ENCODE assay signal across 8 mouse cellular contexts in the genomic region with DNA sequence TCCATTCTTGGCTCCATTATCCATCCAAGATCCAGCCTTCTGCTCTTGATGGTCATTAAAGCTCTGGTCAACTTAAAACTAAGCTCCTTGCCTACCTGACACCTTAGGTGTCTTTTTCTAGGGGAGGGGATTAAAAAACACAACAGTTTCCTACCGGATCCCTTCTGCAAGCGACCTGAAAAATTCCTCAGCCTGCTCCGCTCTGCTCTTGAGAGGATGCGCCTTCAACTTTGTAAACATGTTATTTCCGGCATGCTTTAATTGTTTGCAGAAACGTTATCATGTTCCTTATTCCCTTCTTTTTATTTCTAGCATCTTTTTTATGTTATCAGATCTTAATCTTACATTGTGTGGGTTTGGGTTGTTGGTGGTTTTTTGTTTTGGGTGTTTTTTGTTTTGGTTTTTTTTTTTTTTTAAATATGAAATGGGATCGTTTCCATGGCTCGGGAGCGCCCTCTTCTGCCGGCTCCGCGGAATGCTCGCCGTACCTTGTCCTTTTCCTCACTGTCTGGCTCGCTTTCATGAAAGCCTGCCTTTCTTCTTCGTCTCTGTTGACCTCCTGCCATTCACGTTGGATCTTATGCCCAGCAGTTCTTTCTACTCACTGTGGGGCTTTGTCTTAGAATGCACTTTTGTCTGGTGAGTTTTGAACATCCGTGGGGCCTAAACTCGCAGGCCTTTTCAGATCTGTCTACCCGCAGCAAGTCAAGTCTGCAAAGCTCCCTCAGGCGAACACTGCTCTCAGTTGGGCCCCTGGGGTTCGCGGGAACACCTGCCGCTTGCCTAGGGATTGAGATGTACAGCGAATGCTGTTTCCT.
DNase-seq lines count a peak whose midpoint lies in the region; ATAC-seq and TF ChIP-seq lines count a peak whose summit lies in the region.

No protein-coding gene starts in this region.

- H3K27ac ChIP-seq in thymus, adult 2 months (ENCODE audit: control insufficient read depth, insufficient read depth, low read length), result no peak overlapping the region
- H3K27ac ChIP-seq in embryonic facial prominence, embryonic 11.5 days (replicated peaks; ENCODE audit: low read depth, low read length), result no peak overlapping the region
- H3K27ac ChIP-seq in heart, embryonic 14.5 days (replicated peaks in 1 of 2; ENCODE audit: control insufficient read depth in 1 of 2, insufficient read depth in 1 of 2, low read depth in 2 of 2, low read length in 2 of 2), result no peak overlapping the region
- H3K27ac ChIP-seq in liver, embryonic 11.5 days (ENCODE audit: low read depth, low read length), result no peak overlapping the region

- H3K9ac ChIP-seq in embryonic facial prominence, embryonic 11.5 days (replicated peaks; ENCODE audit: low read length), result peak overlapping the region; percentile 25; the same call in 1 of the 2 replicates
- H3K9ac ChIP-seq in heart, embryonic 14.5 days (ENCODE audit: low read length), result peak overlapping the region; percentile 49; the same call in 1 of the 2 replicates
- H3K9ac ChIP-seq in liver, embryonic 11.5 days (ENCODE audit: low read depth, low read length), result no peak overlapping the region

- peak; percentile 66; the same call in 1 of the 2 replicates for ATAC-seq in embryonic facial prominence, embryonic 11.5 days (replicated peaks; ENCODE audit: insufficient number of reproducible peaks, low FRiP score, low TSS enrichment, low read depth)
- ATAC-seq in heart, embryonic 14.5 days (ENCODE audit: insufficient number of reproducible peaks, insufficient read depth, low FRiP score, low read depth), result no peak
- ATAC-seq in liver, embryonic 11.5 days (replicated peaks; ENCODE audit: low FRiP score), result no peak

- H3K36me3 ChIP-seq in thymus, adult 2 months (ENCODE audit: control insufficient read depth, insufficient read depth, low read length), result no peaks in the 10 kb centered on the region
- no peaks in the 10 kb centered on the region for H3K36me3 ChIP-seq in embryonic facial prominence, embryonic 11.5 days (replicated peaks; ENCODE audit: control insufficient read depth, insufficient read depth, low read depth, low read length)
- H3K36me3 ChIP-seq in heart, embryonic 14.5 days (ENCODE audit: control insufficient read depth, insufficient read depth, low read length), result no peaks in the 10 kb centered on the region
- no peaks in the 10 kb centered on the region for H3K36me3 ChIP-seq in liver, embryonic 11.5 days (ENCODE audit: control insufficient read depth, insufficient read depth, low read length)

- H3K4me3 ChIP-seq in thymus, adult 2 months (ENCODE audit: control insufficient read depth, insufficient read depth, low read length), result no peak overlapping the region
- H3K4me3 ChIP-seq in embryonic facial prominence, embryonic 11.5 days (ENCODE audit: low read depth, low read length), result no peak overlapping the region
- peak overlapping the region; percentile 16 to 30; a peak in 3 of 4 replicates for H3K4me3 ChIP-seq in heart, embryonic 14.5 days (ENCODE audit: control insufficient read depth in 1 of 2, insufficient read depth in 1 of 2, low read depth in 1 of 2, low read length in 2 of 2)
- peak overlapping the region; percentile 17; the same call in 1 of the 2 replicates for H3K4me3 ChIP-seq in liver, embryonic 11.5 days (ENCODE audit: low read depth, low read length)

- peak overlapping the region; percentile 19; the same call in 1 of the 2 replicates for H3K4me2 ChIP-seq in embryonic facial prominence, embryonic 11.5 days (ENCODE audit: low read depth, low read length)
- peak overlapping the region; percentile 62 for H3K4me2 ChIP-seq in heart, embryonic 14.5 days (ENCODE audit: low read length)
- H3K4me2 ChIP-seq in liver, embryonic 11.5 days, result peak overlapping the region; percentile 49

- TF ChIP-seq CTCF in thymus, adult 2 months (IDR thresholded peaks at IDR 0.05; ENCODE audit: borderline replicate concordance, control insufficient read depth, extremely low read depth, insufficient read depth, low read length, poor library complexity), result no peak

- no peaks in the 10 kb centered on the region for H3K27me3 ChIP-seq in thymus, adult 2 months (ENCODE audit: control insufficient read depth, insufficient read depth, low read length)
- H3K27me3 ChIP-seq in embryonic facial prominence, embryonic 11.5 days (ENCODE audit: control insufficient read depth, insufficient read depth, low read length), result no peaks in the 10 kb centered on the region
- H3K27me3 ChIP-seq in heart, embryonic 14.5 days (ENCODE audit: control insufficient read depth, insufficient read depth, low read length), result no peaks in the 10 kb centered on the region
- no peaks in the 10 kb centered on the region for H3K27me3 ChIP-seq in liver, embryonic 11.5 days (replicated peaks; ENCODE audit: control insufficient read depth, insufficient read depth, low read length)

- TF ChIP-seq POLR2A in thymus, adult 2 months (IDR thresholded peaks at IDR 0.05; ENCODE audit: control insufficient read depth, extremely low read depth, insufficient read depth, low read length, poor library complexity), result no peak

- H3K4me1 ChIP-seq in thymus, adult 2 months (replicated peaks; ENCODE audit: control insufficient read depth, insufficient read depth, low read length), result no peaks in the 10 kb centered on the region
- H3K4me1 ChIP-seq in embryonic facial prominence, embryonic 11.5 days (ENCODE audit: control insufficient read depth, insufficient read depth, low read length), result no peaks in the 10 kb centered on the region
- H3K4me1 ChIP-seq in heart, embryonic 14.5 days (ENCODE audit: control insufficient read depth in 2 of 2, insufficient read depth in 2 of 2, low read length in 2 of 2), result no peaks in the 10 kb centered on the region; a peak in 2 of 4 replicates
- H3K4me1 ChIP-seq in liver, embryonic 11.5 days (replicated peaks; ENCODE audit: control insufficient read depth, insufficient read depth, low read length), result no peaks in the 10 kb centered on the region

- WGBS in thymus, adult 2 months, result 15% methylated on average over 25 of the region's 25 CpGs
- WGBS in embryonic facial prominence, embryonic 11.5 days, result 10% methylated on average over 25 of the region's 25 CpGs
- 16% methylated on average over 25 of the region's 25 CpGs for WGBS in heart, embryonic 14.5 days
- WGBS in liver, embryonic 11.5 days, result 17% methylated on average over 25 of the region's 25 CpGs

- peak; percentile 3 for DNase-seq in thymus, postnatal 25 days
- DNase-seq in thymus, adult 2 months, result no peak
- DNase-seq in embryonic facial prominence, embryonic 11.5 days (ENCODE audit: low spot score), result peak; percentile 74
- DNase-seq in kidney, postnatal 10 days, result peak; percentile 82
- DNase-seq in liver, embryonic 11.5 days (ENCODE audit: low spot score), result peak; percentile 36
- DNase-seq in naive thymus-derived CD4-positive, alpha-beta T cell, adult 2 months (ENCODE audit: low read depth), result peak; percentile 1
- peak; percentile 61 for DNase-seq in urinary bladder, postnatal 14 days (ENCODE audit: low spot score)

- H3K9me3 ChIP-seq in embryonic facial prominence, embryonic 11.5 days (replicated peaks; ENCODE audit: control insufficient read depth, low read length), result no peaks in the 10 kb centered on the region
- peaks cover 4% of the 10 kb centered on the region; the same call in 1 of the 2 replicates for H3K9me3 ChIP-seq in heart, embryonic 14.5 days (ENCODE audit: control insufficient read depth, low read length)
- H3K9me3 ChIP-seq in liver, embryonic 11.5 days (ENCODE audit: control insufficient read depth, low read length), result no peaks in the 10 kb centered on the region

Comparison
In these comparisons a context has a peak if more than half of its experiments do, and no peak if none do; other contexts are left out.
1. H3K4me3 ChIP-seq: peak in heart, embryonic 14.5 days (2 of 2) and liver, embryonic 11.5 days (single experiment); none in thymus, adult 2 months (single experiment) and embryonic facial prominence, embryonic 11.5 days (single experiment).
2. Peak in every context shown above with its lines, with median percentiles within 50 percentile points of each other: H3K4me2 ChIP-seq.